In the genomic region with DNA sequence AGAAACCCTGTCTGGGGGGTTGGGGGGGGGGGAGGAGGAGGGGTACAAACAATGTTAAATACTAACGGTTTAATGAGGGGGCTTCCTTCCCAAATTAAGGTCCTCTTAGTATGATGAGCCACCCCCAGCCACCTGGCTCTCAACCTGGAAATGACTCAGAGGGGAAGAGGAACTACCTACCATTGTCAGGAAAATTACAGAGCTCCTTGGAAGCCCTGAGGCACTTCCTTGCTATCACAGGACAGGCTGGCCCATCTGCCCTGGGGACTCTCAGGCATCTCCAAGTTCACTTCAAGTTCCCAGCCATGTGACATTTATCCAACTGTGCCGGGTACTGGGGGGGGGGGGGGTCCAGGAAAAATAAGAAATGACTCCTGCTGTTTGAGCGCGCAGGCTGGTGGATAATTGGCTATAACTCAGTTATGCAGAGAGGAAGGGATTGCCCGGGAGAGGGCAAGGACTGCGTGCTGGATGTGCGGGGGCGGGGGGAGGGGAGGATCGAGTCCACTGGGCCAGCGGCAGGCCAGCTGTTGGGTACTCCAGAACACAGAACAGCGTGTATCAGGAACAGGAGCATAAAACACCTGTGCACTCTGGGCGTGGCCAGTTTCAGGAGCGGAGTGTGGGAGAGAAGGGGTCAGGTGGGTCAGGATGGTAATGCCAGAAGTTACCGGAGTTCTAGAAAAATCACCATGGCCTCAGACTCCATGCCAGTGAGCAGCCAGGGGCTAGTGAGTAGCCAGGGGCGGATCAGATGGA, we compare ENCODE assay signal across 8 mouse cellular contexts. TPM values are rescaled to one million over a fixed set of nuclear protein-coding genes. Genes with fewer than 3 reads are reported as not detected.
A peak's percentile ranks its signal among the peaks of the same experiment; 100 is the strongest.
DNase-seq lines count a peak whose midpoint lies in the region; ATAC-seq lines count a peak whose summit lies in the region.

No protein-coding gene starts in this region.

- ATAC-seq in forebrain, embryonic 12.5 days (ENCODE audit: low FRiP score), result no peak
- ATAC-seq in megakaryocyte, adult 5-6 weeks (ENCODE audit: poor library complexity, severe bottlenecking), result no peak
- peak; percentile 53 for ATAC-seq in intestine, embryonic 16.5 days
- ATAC-seq in stomach, embryonic 14.5 days (ENCODE audit: insufficient number of reproducible peaks, insufficient read depth, low FRiP score, low read depth), result peak; percentile 33; the same call in 1 of the 2 replicates

- no peak overlapping the region for H3K9ac ChIP-seq in forebrain, embryonic 12.5 days
- H3K9ac ChIP-seq in intestine, embryonic 16.5 days (ENCODE audit: low read depth, low read length), result no peak overlapping the region
- no peak overlapping the region for H3K9ac ChIP-seq in stomach, embryonic 14.5 days (replicated peaks; ENCODE audit: low read depth, low read length)

- peaks cover 38% of the 10 kb centered on the region for H3K4me1 ChIP-seq in forebrain, embryonic 10.5 days
- H3K4me1 ChIP-seq in forebrain, embryonic 12.5 days, result peaks cover 9% of the 10 kb centered on the region
- H3K4me1 ChIP-seq in megakaryocyte, embryonic 14.5 days, result peaks cover 96% of the 10 kb centered on the region
- H3K4me1 ChIP-seq in intestine, embryonic 16.5 days (ENCODE audit: control insufficient read depth, insufficient read depth, low read length), result peaks cover 6% of the 10 kb centered on the region; the same call in 1 of the 2 replicates
- H3K4me1 ChIP-seq in stomach, embryonic 14.5 days (ENCODE audit: control insufficient read depth, insufficient read depth, low read length), result no peaks in the 10 kb centered on the region

- WGBS in forebrain, embryonic 10.5 days, result 35% methylated on average over 15 of the region's 15 CpGs
- 39% methylated on average over 15 of the region's 15 CpGs for WGBS in forebrain, embryonic 12.5 days
- whole genome bisulfite sequencing in intestine, embryonic 16.5 days, result 35% methylated on average over 15 of the region's 15 CpGs
- WGBS in stomach, embryonic 14.5 days, result 28% methylated on average over 15 of the region's 15 CpGs

- H3K27ac ChIP-seq in forebrain, embryonic 10.5 days, result peak overlapping the region; percentile 53; the same call in 1 of the 2 replicates
- no peak overlapping the region for H3K27ac ChIP-seq in forebrain, embryonic 12.5 days
- no peak overlapping the region for H3K27ac ChIP-seq in intestine, embryonic 16.5 days (ENCODE audit: low read length)
- H3K27ac ChIP-seq in stomach, embryonic 14.5 days (ENCODE audit: low read length), result no peak overlapping the region

- no peak for DNase-seq in forebrain, embryonic 10.5 days (ENCODE audit: extremely low spot score, low spot score)
- DNase-seq in T-cell, adult 2 months (ENCODE audit: low spot score), result no peak
- DNase-seq in adrenal gland, postnatal 10 days, result no peak

- no peaks in the 10 kb centered on the region for H3K36me3 ChIP-seq in forebrain, embryonic 10.5 days (replicated peaks)
- no peaks in the 10 kb centered on the region for H3K36me3 ChIP-seq in forebrain, embryonic 12.5 days (replicated peaks)
- peaks cover 91% of the 10 kb centered on the region for H3K36me3 ChIP-seq in megakaryocyte, embryonic 14.5 days (replicated peaks; ENCODE audit: low read length)
- H3K36me3 ChIP-seq in intestine, embryonic 16.5 days (ENCODE audit: control insufficient read depth, insufficient read depth, low read length), result no peaks in the 10 kb centered on the region
- no peaks in the 10 kb centered on the region for H3K36me3 ChIP-seq in stomach, embryonic 14.5 days (ENCODE audit: control insufficient read depth, insufficient read depth, low read length)

- no peak overlapping the region; the same call in 1 of the 2 replicates for H3K4me2 ChIP-seq in forebrain, embryonic 12.5 days
- peak overlapping the region; percentile 21; the same call in 1 of the 2 replicates for H3K4me2 ChIP-seq in intestine, embryonic 16.5 days (ENCODE audit: low read depth, low read length)
- H3K4me2 ChIP-seq in stomach, embryonic 14.5 days (replicated peaks; ENCODE audit: low read depth, low read length), result no peak overlapping the region

- no peaks in the 10 kb centered on the region for H3K27me3 ChIP-seq in forebrain, embryonic 10.5 days (ENCODE audit: poor library complexity, severe bottlenecking)
- H3K27me3 ChIP-seq in forebrain, embryonic 12.5 days, result no peaks in the 10 kb centered on the region
- no peaks in the 10 kb centered on the region for H3K27me3 ChIP-seq in megakaryocyte, embryonic 14.5 days (replicated peaks)
- H3K27me3 ChIP-seq in intestine, embryonic 16.5 days (replicated peaks; ENCODE audit: control insufficient read depth, insufficient read depth, low read length), result no peaks in the 10 kb centered on the region
- no peaks in the 10 kb centered on the region for H3K27me3 ChIP-seq in stomach, embryonic 14.5 days (ENCODE audit: control insufficient read depth, insufficient read depth, low read length)

- peak overlapping the region; percentile 14; the same call in 1 of the 2 replicates for H3K4me3 ChIP-seq in forebrain, embryonic 10.5 days
- H3K4me3 ChIP-seq in forebrain, embryonic 12.5 days (replicated peaks), result no peak overlapping the region
- peak overlapping the region; percentile 18 for H3K4me3 ChIP-seq in megakaryocyte, embryonic 14.5 days (replicated peaks)
- no peak overlapping the region for H3K4me3 ChIP-seq in intestine, embryonic 16.5 days (ENCODE audit: low read length)
- H3K4me3 ChIP-seq in stomach, embryonic 14.5 days (ENCODE audit: low read depth, low read length), result no peak overlapping the region

- no peaks in the 10 kb centered on the region for H3K9me3 ChIP-seq in forebrain, embryonic 10.5 days
- H3K9me3 ChIP-seq in forebrain, embryonic 12.5 days, result no peaks in the 10 kb centered on the region
- no peaks in the 10 kb centered on the region for H3K9me3 ChIP-seq in megakaryocyte, embryonic 14.5 days
- no peaks in the 10 kb centered on the region for H3K9me3 ChIP-seq in intestine, embryonic 16.5 days (ENCODE audit: control insufficient read depth, low read length)
- no peaks in the 10 kb centered on the region for H3K9me3 ChIP-seq in stomach, embryonic 14.5 days (ENCODE audit: control insufficient read depth, low read depth, low read length)

RNA-seq across cellular contexts. Expression of a gene that starts 41.0 kb away (rescaled TPM):
- 16.0 and 16.9 TPM in 2 replicates for polyA plus RNA-seq in forebrain, embryonic 10.5 days (2016; fragmentation: Nextera tagmentation; extraction: Ambion mirVana)
- 14.8 and 15.5 TPM in 2 replicates for polyA plus RNA-seq in forebrain, embryonic 12.5 days (2016; fragmentation: Nextera tagmentation; extraction: Ambion mirVana)
- polyA plus RNA-seq in megakaryocyte, embryonic 14.5 days (2012; ENCODE audit: insufficient read depth, low replicate concordance), result 1.3 and 13.6 TPM in 2 replicates
- total RNA-seq in megakaryocyte, adult 5-6 weeks (2015), result 25.0 and 26.2 TPM in 2 replicates
- total RNA-seq in megakaryocyte, adult 5-6 weeks (2017), result 22.6 and 24.4 TPM in 2 replicates
- 48.2 and 48.6 TPM in 2 replicates for polyA plus RNA-seq in intestine, embryonic 16.5 days (2015; fragmentation: Nextera tagmentation; extraction: Ambion mirVana)
- 41.9 and 45.2 TPM in 2 replicates for polyA plus RNA-seq in stomach, embryonic 14.5 days (2014; fragmentation: Nextera tagmentation; extraction: Ambion mirVana)
- 100 to 1,000 TPM; 131 to 146 TPM for total RNA-seq in adrenal gland, postnatal 10 days (2021)

RNA-seq across cellular contexts. Expression of a gene that starts 41.6 kb away (rescaled TPM):
- 0.81 and 1.00 TPM in 2 replicates for polyA plus RNA-seq in forebrain, embryonic 10.5 days (2016; fragmentation: Nextera tagmentation; extraction: Ambion mirVana)
- 0.91 and 0.95 TPM in 2 replicates for polyA plus RNA-seq in forebrain, embryonic 12.5 days (2016; fragmentation: Nextera tagmentation; extraction: Ambion mirVana)
- 1.2 TPM in 1 of 2 replicates, not detected in the other for polyA plus RNA-seq in megakaryocyte, embryonic 14.5 days (2012; ENCODE audit: insufficient read depth, low replicate concordance)
- total RNA-seq in megakaryocyte, adult 5-6 weeks (2015), result 195 and 212 TPM in 2 replicates
- 204 and 237 TPM in 2 replicates for total RNA-seq in megakaryocyte, adult 5-6 weeks (2017)
- 1.6 and 1.7 TPM in 2 replicates for polyA plus RNA-seq in intestine, embryonic 16.5 days (2015; fragmentation: Nextera tagmentation; extraction: Ambion mirVana)
- polyA plus RNA-seq in stomach, embryonic 14.5 days (2014; fragmentation: Nextera tagmentation; extraction: Ambion mirVana), result 1.9 and 2.8 TPM in 2 replicates
- total RNA-seq in adrenal gland, postnatal 10 days (2021), result 1 to 10 TPM; 1.1 to 1.6 TPM

Comparison
In these comparisons a context has a peak if more than half of its experiments do, and no peak if none do; other contexts are left out.
1. H3K4me3 ChIP-seq: peak in forebrain, embryonic 10.5 days (single experiment) and megakaryocyte, embryonic 14.5 days (single experiment); none in forebrain, embryonic 12.5 days (single experiment), intestine, embryonic 16.5 days (single experiment) and stomach, embryonic 14.5 days (single experiment).
2. ATAC-seq: peak in intestine, embryonic 16.5 days (single experiment) and stomach, embryonic 14.5 days (single experiment); none in forebrain, embryonic 12.5 days (single experiment) and megakaryocyte, adult 5-6 weeks (single experiment).